Mouse (Mus musculus) left cerebral cortex, postnatal 4 days (tissue): ENCODE data around the gene 1110051M20Rik. TPM values are rescaled to one million over a fixed set of nuclear protein-coding genes. Genes with fewer than 3 reads are reported as not detected.
A peak's percentile ranks its signal among the peaks of the same experiment; 100 is the strongest.

Experiments
- DNase-seq: peaks from one replicate; pipeline ENCODE4 v3.0.0-alpha.2; 2022
- intact Hi-C: fragments of 180-260 bp; cut with DNase I; formaldehyde crosslinking; loops from one replicate; pipeline ENCODE4 v1.15.1; 2025
- total RNA-seq, 2 experiments: library from RNA; stranded (reverse); gene quantifications; 2 replicates each; pipeline ENCODE4 v1.2.3; 2021

The 1110051M20Rik gene
- total RNA-seq, 2 experiments from 2014 or later: 106 to 109 TPM

DNA sequence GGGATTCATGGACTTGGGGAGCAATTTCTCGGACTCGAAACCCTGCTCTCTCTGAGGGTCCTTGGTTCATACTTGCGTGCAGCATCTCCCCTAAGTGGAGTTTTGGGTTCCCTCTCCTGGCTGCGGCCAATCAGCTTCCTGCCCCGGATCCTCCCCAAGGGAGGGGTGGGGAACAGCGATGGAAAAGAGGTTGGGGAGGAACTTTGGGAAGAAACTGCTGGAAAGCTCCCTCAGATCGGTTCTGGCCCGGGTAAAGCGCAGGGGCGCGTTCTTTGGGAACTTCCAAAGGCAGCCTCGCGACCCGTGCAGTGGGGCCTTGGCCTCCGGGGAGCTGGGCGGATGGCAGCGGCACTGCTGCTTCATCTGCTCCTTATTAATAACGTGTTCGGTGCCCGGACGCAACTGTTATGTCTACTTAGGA, 13.8 kb upstream of the 1110051M20Rik start:
- intact Hi-C loops: no loop called here
- DNase-seq: peak; percentile 40

DNA sequence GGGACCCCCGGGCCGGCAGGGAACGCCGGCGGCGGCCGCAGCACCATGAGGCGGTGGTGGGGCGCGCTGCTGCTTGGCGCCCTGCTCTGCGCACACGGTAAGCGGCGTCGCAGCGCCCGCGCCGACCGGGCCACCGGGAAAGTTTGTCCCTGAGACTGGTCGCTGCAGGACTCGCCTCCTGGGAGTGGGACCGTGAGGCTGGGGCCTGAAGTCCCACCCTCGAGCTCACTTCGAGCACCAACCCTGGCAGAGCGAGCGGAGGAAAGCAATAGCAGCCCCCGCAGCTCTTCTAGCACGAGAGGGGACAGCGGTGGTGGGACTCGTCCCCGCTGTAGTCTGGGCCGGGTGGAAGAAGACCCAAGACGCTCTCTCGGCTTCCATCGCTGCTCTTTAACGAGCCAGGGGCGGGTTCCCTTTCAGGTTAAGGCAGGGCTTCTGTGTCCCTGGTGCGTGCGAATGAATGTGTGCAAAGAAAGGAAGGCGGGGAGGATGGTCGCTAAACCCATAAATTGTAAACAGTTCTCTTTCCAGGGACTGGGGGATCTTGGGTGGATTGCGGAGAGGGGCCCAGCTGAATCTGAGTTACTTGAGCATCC, 13.2 kb upstream of the 1110051M20Rik start:
- no peak for DNase-seq
- intact Hi-C loops: no loop called here

DNA sequence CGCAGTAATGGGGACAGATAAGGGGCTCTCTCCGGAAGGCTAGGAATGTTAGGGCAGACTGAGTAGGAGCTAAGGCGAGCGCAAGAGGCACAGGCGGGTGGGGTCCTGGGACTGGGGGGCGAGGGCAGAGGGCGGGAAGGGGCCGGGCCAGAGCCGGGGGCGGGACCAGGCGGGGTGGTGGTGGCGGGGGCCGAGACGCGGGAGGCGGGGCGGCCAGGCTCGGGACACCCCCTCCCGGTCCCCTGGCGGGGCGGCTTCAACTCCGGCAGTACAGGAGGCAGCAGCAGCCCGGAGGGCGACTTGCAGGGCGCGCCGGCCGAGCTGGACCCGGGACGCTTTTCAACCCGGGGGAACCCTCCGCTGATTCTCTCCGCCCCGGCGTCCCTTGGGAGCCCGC, 12.8 kb upstream of the 1110051M20Rik start, which contains the start of gene Lrp4:
Gene Lrp4 (plus strand): TSS at position 253 of the 397 bp plus-strand sequence.
- intact Hi-C loops: no loop called here
- DNase-seq: peak; percentile 58

DNA sequence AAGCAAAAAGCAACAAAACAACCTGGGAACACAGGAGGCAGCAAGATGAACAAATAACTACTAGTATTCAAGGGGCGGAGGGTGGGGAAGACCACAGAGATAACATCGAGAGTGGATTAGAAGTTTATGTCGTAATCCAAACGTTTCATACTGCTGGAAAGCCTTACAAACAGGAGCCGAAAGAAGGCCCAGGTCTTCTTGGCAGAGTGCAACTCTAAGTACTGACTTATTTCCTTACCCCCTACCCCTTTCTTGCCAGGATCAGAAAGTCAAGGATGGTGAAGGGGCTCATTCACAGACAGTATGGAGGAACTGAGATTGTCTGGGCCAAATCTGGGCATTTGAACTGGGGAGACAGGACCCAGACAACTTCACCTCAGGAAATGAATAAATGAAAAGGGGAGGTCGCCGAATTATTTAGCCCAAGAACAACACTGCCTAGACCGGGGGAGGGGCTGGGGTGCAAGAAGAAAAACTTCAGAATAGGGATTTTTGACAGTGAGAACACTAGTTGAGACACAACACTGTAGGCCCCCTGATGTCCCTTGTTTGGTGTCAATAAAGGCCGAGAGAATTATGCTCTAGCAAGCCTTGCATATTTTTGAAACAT, 12.1 kb upstream of the 1110051M20Rik start:
- intact Hi-C loops: no loop called here
- DNase-seq: no peak

DNA sequence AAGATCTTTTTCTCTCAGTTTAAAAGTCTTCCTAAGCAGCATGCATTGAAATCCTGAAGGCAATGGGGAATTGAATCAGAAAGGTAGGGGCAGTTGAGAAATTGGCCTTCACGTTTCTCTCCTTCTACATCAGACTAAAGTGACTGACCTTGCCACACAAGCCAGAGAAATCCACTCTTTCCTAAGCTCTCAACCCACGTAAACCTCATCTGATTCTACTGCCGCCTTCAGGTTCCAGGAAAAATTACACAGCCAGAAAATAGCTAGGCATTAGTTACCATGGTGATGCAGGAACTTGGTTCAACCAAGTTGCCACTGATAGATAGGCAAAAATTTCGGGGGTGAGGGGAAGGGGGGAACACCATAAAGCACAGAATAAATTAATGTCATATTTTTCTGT, 11.3 kb upstream of the 1110051M20Rik start:
- no peak for DNase-seq
- intact Hi-C loops: no loop called here

DNA sequence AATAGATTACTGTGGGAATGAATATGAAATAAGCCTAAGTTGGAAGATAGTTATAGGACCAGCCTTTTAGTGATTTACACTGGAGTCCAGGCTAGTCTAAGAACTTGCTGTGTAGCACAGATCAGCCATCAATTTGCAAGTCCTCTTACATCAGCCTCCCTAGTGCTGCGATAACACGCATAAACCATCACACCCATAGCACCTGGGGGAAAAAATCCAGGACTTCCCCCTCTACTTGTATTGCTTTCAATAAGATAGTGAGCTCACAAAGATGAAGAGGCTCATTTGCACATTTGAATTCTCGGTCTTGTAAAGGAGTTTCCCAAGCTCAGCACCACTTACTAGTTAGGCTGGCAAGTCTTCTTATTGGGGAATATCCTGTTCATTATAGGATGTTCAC, 9.9 kb upstream of the 1110051M20Rik start:
- no peak for DNase-seq
- intact Hi-C loops: no loop called here

DNA sequence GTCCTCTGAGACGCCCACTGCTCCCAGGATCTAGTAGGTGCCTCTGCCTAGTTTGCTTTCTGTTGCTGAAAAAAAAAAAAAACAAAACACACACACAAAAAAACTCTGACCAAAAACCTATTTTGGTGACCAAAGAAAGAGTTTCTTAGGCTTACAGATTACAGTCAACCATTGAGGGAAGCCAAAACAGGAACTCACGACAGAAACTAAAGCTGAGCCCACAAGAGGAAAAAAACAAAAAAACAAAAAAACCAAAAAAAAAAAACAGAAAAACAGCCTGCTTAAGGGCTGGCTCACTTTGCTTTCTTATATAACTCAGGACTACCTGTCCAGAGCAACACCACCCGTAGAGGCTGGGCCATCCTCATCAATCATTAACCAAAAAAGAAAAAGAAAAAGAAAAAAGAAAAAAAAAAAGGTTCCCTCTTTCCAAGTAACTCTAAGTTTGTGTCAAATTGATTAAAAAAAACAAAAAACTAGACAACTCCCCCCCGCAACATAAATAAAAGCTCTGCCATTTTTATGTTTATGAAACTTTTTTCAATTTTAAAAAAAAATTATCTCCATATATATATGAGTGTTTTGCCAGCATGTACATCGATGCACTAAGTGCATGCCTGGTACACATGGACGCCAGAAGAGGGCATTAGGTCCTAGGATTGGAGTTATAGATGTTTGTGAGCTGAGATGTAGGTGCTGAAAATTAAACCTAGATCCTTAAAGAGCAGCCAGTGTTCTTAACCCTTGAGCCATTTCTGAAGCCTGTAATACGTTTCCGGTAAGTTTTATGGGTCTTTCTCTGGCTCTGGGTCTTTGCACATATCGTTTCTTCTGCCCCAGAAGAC, 8.9 kb upstream of the 1110051M20Rik start:
- DNase-seq: no peak
- intact Hi-C loops: no loop called here

DNA sequence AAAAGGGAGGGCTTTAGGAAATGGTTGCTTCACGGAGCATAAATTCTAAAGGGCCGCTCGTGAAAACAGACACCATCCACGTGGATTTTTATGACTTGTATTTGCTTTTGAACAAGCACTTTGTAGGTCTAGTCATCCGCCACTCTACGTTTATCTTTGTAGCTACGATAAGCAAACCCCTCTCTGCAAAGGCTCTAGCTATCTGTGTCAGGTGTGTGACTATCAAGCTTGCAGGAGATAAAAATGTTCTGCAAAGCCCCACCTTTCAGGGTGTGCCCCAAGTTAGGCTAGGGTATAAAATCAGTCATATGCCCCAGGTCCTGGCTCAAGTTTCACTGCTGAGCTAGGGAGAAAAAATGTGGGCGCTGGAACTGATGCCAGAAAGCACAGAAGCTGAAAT, 8.2 kb upstream of the 1110051M20Rik start:
- DNase-seq: no peak
- intact Hi-C loops: no loop called here

DNA sequence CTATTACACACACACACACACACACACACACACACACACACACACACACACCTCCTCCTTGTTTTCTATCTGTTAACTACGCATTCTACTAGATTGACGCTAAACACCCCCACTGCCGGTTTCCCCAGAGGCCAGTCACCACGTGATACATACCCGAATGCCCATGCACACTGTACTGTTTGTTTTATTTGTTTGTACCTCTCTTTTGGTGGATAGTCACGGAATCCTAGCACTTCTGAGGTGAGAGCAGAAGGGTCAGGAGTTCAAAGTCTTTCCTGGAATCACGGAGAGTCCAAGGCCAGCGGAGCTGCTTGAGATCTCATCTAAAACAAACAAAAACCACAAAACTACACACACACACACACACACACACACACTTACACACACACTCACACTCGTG, 5.8 kb upstream of the 1110051M20Rik start:
- intact Hi-C loops: no loop called here
- no peak for DNase-seq

DNA sequence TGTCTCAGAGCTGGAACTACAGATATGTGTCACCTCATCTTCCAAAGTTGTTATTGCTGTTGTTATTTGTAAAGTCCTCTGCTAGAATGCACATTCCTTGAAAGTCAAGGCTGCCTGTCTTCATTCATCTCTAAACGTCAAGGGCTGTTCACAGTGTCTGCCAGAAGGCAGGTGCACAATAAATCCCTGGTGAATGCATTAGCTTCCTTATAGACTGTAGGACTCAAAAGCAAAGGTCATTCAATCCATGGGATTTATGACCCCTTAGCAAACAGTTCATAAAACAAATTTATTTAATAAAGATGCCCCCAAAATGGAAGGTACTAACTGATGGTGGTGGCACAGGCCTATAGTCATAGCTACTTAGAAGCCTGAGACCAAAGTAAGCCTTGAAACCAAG, 5.2 kb upstream of the 1110051M20Rik start:
- intact Hi-C loops: no loop called here

DNA sequence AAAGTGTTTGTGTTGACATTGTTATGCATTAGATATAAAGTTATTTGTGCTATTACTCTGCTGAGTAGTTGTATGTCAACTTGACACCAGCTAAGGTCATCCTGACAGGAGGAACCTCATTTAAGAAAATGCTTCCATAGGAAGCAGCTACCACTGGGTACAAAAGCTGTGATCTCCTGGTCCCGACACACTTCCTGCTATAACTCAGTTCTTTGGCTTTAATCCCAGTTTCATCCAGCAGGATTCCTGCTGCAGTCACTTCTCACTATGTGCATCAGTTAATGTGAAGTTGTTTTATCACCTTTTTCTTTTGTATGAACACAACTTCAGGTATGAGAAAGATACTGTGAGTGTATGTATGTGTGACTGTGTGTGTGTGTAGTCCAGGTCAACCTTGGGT, 2.3 kb downstream of the 1110051M20Rik start:
- no peak for DNase-seq
- intact Hi-C loops: no loop called here

More for the DNA sequence above, 5.2 kb upstream of the 1110051M20Rik start:
- no peak for DNase-seq

DNA sequence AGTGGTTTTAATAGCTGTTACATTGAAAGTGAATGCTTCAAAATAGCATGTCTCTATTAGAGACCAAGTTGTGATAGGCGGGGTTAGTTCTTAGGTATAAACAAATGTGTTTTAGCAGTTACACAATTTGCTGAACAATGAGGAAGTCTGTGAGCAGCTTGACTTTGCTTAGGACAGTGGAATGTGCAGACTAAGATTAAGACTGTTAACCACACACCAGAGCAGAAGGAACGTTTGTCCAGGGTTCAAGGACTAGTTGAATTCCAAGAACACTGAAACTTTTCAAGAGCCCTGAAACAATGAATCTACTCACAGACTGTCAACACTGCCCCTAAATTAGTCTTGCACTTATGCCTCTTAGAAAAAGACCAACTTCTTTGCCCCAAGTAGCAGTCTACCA, 2.8 kb downstream of the 1110051M20Rik start:
- DNase-seq: no peak
- intact Hi-C loops: no loop called here

DNA sequence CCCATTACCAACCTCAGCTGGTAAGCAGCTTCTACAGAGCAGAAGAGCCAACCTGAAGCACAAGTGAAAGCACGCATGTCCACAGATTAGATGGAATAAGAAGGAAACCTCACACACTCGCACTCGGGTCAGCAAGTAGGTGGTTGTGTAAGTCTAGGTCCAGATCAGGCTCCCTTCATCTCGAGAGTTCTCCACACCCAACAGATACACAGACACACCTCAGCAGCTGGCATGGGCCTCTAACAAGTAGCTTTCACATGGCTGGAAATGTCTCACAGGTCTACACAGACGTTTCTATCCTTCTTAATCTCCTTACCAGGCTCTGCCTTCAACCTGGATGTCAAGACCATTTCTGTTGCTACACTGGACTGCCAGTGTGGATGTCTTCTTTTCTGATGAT, 3.8 kb downstream of the 1110051M20Rik start:
- DNase-seq: no peak
- intact Hi-C loops: no loop called here

DNA sequence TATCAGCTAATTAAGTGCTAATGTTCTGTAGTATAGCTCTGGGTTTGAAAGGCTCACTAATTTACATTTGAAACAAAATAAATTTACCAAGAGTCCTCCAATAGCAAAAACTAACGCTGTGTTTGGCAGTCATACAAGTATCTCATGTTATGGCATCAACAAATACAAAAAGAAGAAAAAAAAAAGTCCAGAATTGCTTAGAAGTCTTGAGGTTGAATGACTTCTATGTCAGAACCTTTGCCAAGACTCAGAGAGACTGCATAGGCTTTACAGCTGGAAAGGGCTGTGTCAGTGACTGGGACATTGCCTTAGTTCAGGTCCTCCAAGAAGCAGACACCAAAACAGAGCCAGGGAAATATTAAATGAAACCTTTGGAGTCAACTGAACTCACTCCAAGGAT, 4.6 kb downstream of the 1110051M20Rik start:
- no peak for DNase-seq
- intact Hi-C loops: loop anchor here (10.0 kb wide), 1 partner anchor 85 kb away; no protein-coding TSS in a partner anchor

DNA sequence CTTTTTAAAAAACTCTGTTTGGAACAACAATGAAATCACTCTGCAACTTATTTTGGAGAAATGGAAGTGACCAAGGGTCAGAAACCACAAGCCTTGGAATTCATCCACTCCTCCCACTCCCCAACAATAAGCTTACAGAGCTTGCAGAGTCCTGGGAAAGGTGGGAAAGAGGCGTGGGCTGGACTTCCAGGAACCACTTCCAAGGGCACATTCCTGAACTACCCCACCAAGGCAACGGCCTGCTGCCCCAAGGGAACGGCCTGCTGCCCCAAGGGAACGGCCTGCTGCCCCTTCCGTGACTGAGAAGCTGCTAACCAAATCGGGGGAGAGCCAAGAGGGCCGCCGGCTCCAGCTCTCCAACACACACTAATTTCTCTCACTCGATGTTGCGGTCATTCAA, 5.2 kb downstream of the 1110051M20Rik start:
- no peak for DNase-seq
- intact Hi-C loops: loop anchor here (10.0 kb wide), 1 partner anchor 84 kb away; no protein-coding TSS in a partner anchor

DNA sequence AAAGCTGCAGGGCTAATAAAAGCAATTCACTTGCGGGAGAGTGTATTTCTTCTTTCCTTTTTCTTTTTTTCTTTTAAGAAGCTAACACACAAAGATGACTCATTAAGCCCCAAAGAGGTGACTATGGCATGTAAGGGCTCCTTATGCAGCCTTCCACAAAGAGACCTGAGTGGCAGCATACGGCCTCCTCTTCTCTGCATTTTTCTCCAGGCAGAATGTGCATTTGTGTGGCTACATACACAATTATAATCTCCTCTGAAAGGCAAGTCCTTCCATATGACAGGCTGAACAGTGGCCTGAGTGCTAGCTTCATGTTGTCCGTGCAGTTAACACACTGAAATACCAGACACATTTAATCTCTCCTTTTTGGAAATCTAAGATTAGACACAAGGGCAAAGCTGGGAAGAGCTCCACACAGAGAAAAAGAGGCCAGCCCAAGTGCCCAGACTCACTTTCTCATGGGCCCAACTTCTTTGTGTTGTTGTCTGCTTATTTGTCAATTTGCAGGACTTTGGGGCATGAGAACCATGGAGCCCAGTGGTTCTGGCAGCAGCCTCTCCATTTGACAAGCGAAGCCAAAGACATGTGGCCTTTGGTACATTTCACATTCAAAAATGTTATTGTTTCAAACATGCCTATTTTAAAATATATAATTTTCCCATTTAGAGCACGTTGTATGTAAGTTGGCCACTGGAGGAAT, 7.2 kb downstream of the 1110051M20Rik start:
- intact Hi-C loops: loop anchor here (10.0 kb wide), 1 partner anchor 82 kb away; no protein-coding TSS in a partner anchor
- no peak for DNase-seq

DNA sequence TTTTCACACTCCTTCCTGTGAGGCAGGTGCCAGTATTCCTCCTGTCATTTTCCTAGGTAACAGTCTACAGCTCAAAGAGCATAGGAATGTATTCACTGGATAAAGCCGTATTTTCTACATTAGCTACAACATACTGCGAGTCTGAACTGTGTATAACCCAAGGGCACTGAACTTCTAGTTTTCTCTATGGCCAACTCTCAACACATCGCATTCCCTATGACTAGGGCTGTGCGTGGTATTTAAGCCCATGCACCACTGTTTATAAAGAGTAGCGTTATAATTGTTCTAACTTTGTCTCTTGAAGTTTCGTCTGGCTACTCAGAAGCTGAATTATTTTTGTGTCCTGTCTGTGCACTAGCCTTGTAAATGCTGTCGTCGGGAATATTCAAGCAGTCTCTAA, 7.8 kb downstream of the 1110051M20Rik start:
- intact Hi-C loops: loop anchor here (10.0 kb wide), 1 partner anchor 82 kb away; no protein-coding TSS in a partner anchor
- no peak for DNase-seq

DNA sequence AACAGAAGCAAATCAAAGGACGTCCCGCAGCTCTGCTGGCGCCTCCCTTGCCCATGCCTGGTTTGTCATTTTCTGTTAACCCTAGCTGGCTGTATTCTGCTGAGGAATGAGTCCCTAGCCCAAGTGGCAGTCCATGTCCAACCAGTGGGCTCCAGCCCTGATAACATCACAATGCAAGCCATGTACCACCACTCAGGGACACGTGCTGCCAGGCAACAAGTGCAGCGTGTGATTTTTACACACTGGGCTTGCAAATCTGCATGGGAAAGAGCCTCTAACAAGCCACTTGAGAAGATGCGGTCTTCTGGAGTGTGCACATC, 13.9 kb downstream of the 1110051M20Rik start:
- intact Hi-C loops: loop anchor here (10.0 kb wide), 1 partner anchor 76 kb away; no protein-coding TSS in a partner anchor

DNA sequence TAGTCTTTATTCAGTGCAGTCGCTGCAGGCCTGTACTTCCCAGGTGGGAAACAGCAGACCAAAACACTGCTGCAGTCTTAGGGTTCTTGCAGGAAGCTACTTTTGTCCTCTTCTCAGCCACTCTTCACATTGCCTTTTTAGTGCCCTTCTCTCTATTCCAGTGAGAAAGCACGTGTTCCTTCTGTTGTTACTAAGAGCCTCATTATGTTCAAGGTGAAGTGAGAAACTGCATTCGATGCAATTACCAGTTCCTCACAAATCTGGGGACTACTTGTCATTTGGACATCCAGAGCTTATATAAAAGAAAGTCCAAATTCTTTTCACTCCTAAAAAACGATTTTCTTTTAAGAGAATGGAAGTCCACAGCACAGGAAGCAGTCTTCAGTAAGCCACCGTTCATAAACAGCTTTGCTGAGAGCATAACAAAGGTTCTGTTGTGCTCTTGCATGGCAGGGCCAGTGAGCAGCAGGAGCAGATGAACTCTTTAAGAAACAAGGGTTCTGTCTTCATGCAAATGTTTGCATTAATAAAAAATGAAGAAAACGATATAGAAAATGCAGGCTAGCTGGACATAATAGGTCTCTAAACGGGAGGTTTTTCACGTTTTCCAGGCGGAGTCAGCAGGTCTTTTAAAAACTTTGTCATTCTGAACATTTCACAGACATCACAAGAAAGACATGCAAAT, 14.4 kb downstream of the 1110051M20Rik start:
- intact Hi-C loops: loop anchor here (10.0 kb wide), 1 partner anchor 75 kb away; no protein-coding TSS in a partner anchor
- no peak for DNase-seq

More for the DNA sequence above, 13.9 kb downstream of the 1110051M20Rik start:
- DNase-seq: peak; percentile 57

DNA sequence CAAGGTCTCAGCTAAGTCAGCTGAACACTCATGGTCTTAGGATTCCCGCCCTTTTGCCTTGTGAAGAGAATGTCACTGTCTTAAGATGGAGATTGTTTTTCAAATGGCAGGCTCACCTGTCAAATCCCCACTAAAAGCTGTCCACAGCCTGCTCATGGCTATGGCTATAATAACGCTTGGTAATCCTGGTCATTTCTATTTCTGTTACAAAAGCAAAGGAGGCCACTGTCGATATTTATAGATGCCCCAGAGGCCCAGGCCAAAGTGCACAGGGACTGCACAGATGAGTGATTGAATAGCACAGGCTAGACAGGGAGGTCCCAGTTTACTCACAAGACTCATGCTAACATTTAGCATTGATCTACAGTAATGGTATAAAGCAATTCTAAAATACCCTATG, 15.4 kb downstream of the 1110051M20Rik start:
- intact Hi-C loops: no loop called here
- DNase-seq: no peak
